Mouse (Mus musculus): Measurements from ENCODE around the gene Eif5a. TPM values are rescaled to one million over a fixed set of nuclear protein-coding genes. Genes with fewer than 3 reads are reported as not detected.
A peak's percentile ranks its signal among the peaks of the same experiment; 100 is the strongest.
"Not testable (repeated sequence)": the region's sequence is repeated elsewhere in the genome, so short reads cannot be mapped to it uniquely, and the experiment has no call there.

Eif5a gene
- polyA plus RNA-seq, 1 experiment: 533 TPM

- Histone ChIP-seq H3K27me3 (ENCODE audit: control insufficient read depth, insufficient read depth, low read length) (no peaks in the 10 kb centered on the region), H3K4me3 (replicated peaks; ENCODE audit: insufficient read depth, low read depth, low read length) (peak within 1 kb of the TSS; percentile 36), H3K27ac (ENCODE audit: insufficient read depth, low read length) (no peak within 1 kb of the TSS), H3K4me1 (ENCODE audit: control insufficient read depth, insufficient read depth, low read length) (no peaks in the 10 kb centered on the region)
- no peak for TF ChIP-seq POLR2A (IDR thresholded peaks at IDR 0.05; ENCODE audit: borderline replicate concordance, insufficient read depth, low read length)
- TF ChIP-seq CTCF (IDR thresholded peaks at IDR 0.05; ENCODE audit: borderline replicate concordance, insufficient read depth, low read depth, low read length): no peak
- DNase-seq: peak; percentile 91 to 94
- 2% methylated on average over 62 of the region's 62 CpGs for WGBS
Observed at GRCm38 (mm10) chr11:69935137-69935879, 13.6 kb upstream of the Eif5a start, which contains the start of gene Ybx2. TSS of gene Ybx2 (plus strand) at chr11:69935796.

DNA sequence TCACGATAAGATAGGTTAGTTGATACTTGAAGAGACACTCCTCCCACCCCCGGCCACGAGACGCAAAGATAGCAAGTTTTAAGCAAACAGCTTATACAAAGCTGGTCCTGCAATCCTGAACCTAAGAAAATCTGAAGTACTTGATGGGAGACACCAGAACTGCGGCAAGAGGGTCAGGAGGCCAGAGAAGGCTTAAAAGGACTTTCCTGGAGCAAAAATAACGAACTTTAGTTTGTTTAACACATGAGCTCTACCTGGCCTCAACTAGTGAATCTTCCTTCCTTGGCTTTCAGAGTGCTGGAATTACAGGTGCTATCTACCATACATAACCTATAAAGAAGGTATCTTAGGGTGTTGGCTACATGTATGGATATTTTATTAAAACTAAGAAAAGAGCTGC, 12.9 kb upstream of the Eif5a start:
- WGBS: 22% methylated on average over 6 of the region's 6 CpGs
- no peak for DNase-seq
- no peak overlapping the region for H3K4me3 ChIP-seq (replicated peaks; ENCODE audit: insufficient read depth, low read depth, low read length)

GRCm38 (mm10) chr11:69934169-69934568, 12.4 kb upstream of the Eif5a start:
- Histone ChIP-seq H3K27ac (ENCODE audit: insufficient read depth, low read length) (no peak overlapping the region), H3K4me3 (replicated peaks; ENCODE audit: insufficient read depth, low read depth, low read length) (no peak overlapping the region), H3K27me3 (ENCODE audit: control insufficient read depth, insufficient read depth, low read length) (no peaks in the 10 kb centered on the region), H3K4me1 (ENCODE audit: control insufficient read depth, insufficient read depth, low read length) (no peaks in the 10 kb centered on the region)
- TF ChIP-seq CTCF (IDR thresholded peaks at IDR 0.05; ENCODE audit: borderline replicate concordance, insufficient read depth, low read depth, low read length): peak; percentile 81
- TF ChIP-seq POLR2A (IDR thresholded peaks at IDR 0.05; ENCODE audit: borderline replicate concordance, insufficient read depth, low read length): no peak
- peak; percentile 81 to 91 for DNase-seq
- under 1% methylated on average over 18 of the region's 18 CpGs for WGBS

More for the DNA sequence above, 12.9 kb upstream of the Eif5a start:
- no peaks in the 10 kb centered on the region for H3K27me3 ChIP-seq (ENCODE audit: control insufficient read depth, insufficient read depth, low read length)
- TF ChIP-seq POLR2A (IDR thresholded peaks at IDR 0.05; ENCODE audit: borderline replicate concordance, insufficient read depth, low read length) (no peak), CTCF (IDR thresholded peaks at IDR 0.05; ENCODE audit: borderline replicate concordance, insufficient read depth, low read depth, low read length) (no peak)
- H3K4me1 ChIP-seq (ENCODE audit: control insufficient read depth, insufficient read depth, low read length): no peaks in the 10 kb centered on the region
- no peak overlapping the region for H3K27ac ChIP-seq (ENCODE audit: insufficient read depth, low read length)

DNA sequence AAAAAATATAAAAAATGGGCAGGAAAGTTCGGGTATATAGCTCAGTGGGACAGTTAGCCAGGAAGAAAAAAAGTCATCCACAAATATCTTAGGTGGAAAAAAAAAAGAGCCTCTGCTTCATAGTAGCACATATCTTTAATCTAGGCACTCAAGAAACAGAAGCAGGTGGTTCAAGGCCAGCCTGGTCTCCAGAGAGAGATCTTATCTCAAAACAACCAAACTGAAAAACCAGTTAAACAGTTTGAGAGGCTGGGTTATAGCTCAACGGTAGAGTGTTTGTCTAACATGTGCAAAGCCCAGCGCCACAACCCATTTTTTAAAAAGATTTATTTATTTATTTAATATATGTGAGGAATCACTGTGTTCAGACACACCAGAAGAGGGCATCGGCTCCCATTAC, 11.3 kb upstream of the Eif5a start:
- Histone ChIP-seq H3K27ac (ENCODE audit: insufficient read depth, low read length) (no peak overlapping the region), H3K4me1 (ENCODE audit: control insufficient read depth, insufficient read depth, low read length) (no peaks in the 10 kb centered on the region), H3K4me3 (replicated peaks; ENCODE audit: insufficient read depth, low read depth, low read length) (no peak overlapping the region), H3K27me3 (ENCODE audit: control insufficient read depth, insufficient read depth, low read length) (no peaks in the 10 kb centered on the region)
- no peak for TF ChIP-seq CTCF (IDR thresholded peaks at IDR 0.05; ENCODE audit: borderline replicate concordance, insufficient read depth, low read depth, low read length)
- no peak for TF ChIP-seq POLR2A (IDR thresholded peaks at IDR 0.05; ENCODE audit: borderline replicate concordance, insufficient read depth, low read length)
- DNase-seq: no peak
- 72% methylated on average over 4 of the region's 4 CpGs for WGBS

DNA sequence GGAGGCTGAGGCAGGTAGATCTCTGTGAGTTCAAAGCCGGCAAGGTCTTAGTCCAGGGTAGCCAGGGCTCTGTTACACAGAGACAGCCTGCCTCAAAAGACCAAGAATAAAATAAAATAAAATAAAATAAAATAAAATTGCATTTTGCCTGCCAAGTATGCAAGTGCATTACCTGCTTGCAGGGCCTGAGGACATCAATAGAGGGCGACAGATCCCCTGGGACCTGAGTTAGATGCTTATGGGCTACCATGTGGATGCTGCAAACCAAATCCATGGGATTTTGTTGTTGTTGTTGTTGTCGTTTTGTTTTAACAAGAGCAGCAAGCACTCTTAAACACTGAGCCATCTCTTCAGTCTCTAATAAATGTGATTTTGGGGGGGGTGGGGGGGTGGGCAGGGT, 10.5 kb upstream of the Eif5a start:
- no peak for TF ChIP-seq POLR2A (IDR thresholded peaks at IDR 0.05; ENCODE audit: borderline replicate concordance, insufficient read depth, low read length)
- TF ChIP-seq CTCF (IDR thresholded peaks at IDR 0.05; ENCODE audit: borderline replicate concordance, insufficient read depth, low read depth, low read length): peak; percentile 31; the same call in 1 of the 2 replicates
- H3K4me1 ChIP-seq (ENCODE audit: control insufficient read depth, insufficient read depth, low read length): no peaks in the 10 kb centered on the region
- no peaks in the 10 kb centered on the region for H3K27me3 ChIP-seq (ENCODE audit: control insufficient read depth, insufficient read depth, low read length)
- H3K27ac ChIP-seq (ENCODE audit: insufficient read depth, low read length): no peak overlapping the region
- 46% methylated on average over 3 of the region's 3 CpGs for WGBS
- no peak for DNase-seq
- H3K4me3 ChIP-seq (replicated peaks; ENCODE audit: insufficient read depth, low read depth, low read length): no peak overlapping the region

- no peak for TF ChIP-seq CTCF (IDR thresholded peaks at IDR 0.05; ENCODE audit: borderline replicate concordance, insufficient read depth, low read depth, low read length)
- no peak for TF ChIP-seq POLR2A (IDR thresholded peaks at IDR 0.05; ENCODE audit: borderline replicate concordance, insufficient read depth, low read length)
- Histone ChIP-seq H3K4me3 (replicated peaks; ENCODE audit: insufficient read depth, low read depth, low read length) (no peak overlapping the region), H3K4me1 (ENCODE audit: control insufficient read depth, insufficient read depth, low read length) (no peaks in the 10 kb centered on the region), H3K27me3 (ENCODE audit: control insufficient read depth, insufficient read depth, low read length) (no peaks in the 10 kb centered on the region), H3K27ac (ENCODE audit: insufficient read depth, low read length) (no peak overlapping the region)
- 65% methylated on average over 8 of the region's 8 CpGs for WGBS
- DNase-seq: no peak
Observed at GRCm38 (mm10) chr11:69931769-69932168, 10.0 kb upstream of the Eif5a start.

GRCm38 (mm10) chr11:69930967-69931537, 9.3 kb upstream of the Eif5a start:
- H3K4me1 ChIP-seq (ENCODE audit: control insufficient read depth, insufficient read depth, low read length): no peaks in the 10 kb centered on the region
- no peak for DNase-seq
- WGBS: 68% methylated on average over 3 of the region's 3 CpGs

DNA sequence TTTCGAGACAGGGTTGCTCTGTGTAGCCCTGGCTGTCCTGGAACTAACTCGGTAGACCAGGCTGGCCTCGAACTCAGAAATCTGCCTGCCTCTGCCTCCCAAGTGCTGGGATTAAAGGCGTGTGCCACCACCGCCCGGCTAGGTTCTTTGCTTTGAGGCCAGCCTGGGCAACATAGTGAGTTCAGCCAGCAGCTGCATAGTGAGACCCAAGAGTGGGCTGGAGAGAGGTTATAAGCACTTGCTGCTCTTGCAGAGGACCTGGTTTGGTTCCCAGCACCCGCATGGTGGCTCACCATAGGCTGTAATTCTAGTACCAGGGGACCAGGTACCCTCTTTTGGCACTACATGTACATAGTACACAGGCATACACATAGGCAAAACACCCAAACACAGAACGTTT, 8.4 kb upstream of the Eif5a start:
- 88% methylated on average over 8 of the region's 8 CpGs for WGBS
- H3K4me3 ChIP-seq (replicated peaks; ENCODE audit: insufficient read depth, low read depth, low read length): not testable (repeated sequence)

More at GRCm38 (mm10) chr11:69930967-69931537, 9.3 kb upstream of the Eif5a start:
- TF ChIP-seq POLR2A (IDR thresholded peaks at IDR 0.05; ENCODE audit: borderline replicate concordance, insufficient read depth, low read length) (no peak), CTCF (IDR thresholded peaks at IDR 0.05; ENCODE audit: borderline replicate concordance, insufficient read depth, low read depth, low read length) (no peak)
- no peaks in the 10 kb centered on the region for H3K27me3 ChIP-seq (ENCODE audit: control insufficient read depth, insufficient read depth, low read length)
- H3K4me3 ChIP-seq (replicated peaks; ENCODE audit: insufficient read depth, low read depth, low read length): no peak overlapping the region
- H3K27ac ChIP-seq (ENCODE audit: insufficient read depth, low read length): no peak overlapping the region

More for the DNA sequence above, 8.4 kb upstream of the Eif5a start:
- H3K27ac ChIP-seq (ENCODE audit: insufficient read depth, low read length); H3K4me1 ChIP-seq (ENCODE audit: control insufficient read depth, insufficient read depth, low read length); DNase-seq; H3K27me3 ChIP-seq (ENCODE audit: control insufficient read depth, insufficient read depth, low read length): not testable (repeated sequence)

All from cerebellum, adult 2 months (tissue).